8 mouse cellular contexts compared by ENCODE assay signal in genomic region chr3:105450641-105451470, GRCm38 (mm10). TPM values are rescaled to one million over a fixed set of nuclear protein-coding genes. Genes with fewer than 3 reads are reported as not detected.
DNase-seq lines count a peak whose midpoint lies in the region; ATAC-seq lines count a peak whose summit lies in the region.

No protein-coding gene starts in this region.

- peaks cover 93% of the 10 kb centered on the region for H3K27me3 ChIP-seq in limb, embryonic 13.5 days
- peaks cover 14% of the 10 kb centered on the region; the same call in 1 of the 2 replicates for H3K27me3 ChIP-seq in neural tube, embryonic 15.5 days (replicated peaks)

- H3K4me3 ChIP-seq in limb, embryonic 13.5 days = peak overlapping the region; percentile 67
- peak overlapping the region; percentile 76 for H3K4me3 ChIP-seq in neural tube, embryonic 15.5 days (replicated peaks)

- intact Hi-C loops in gastrocnemius, postnatal 36 days (cut with DNase I) = no loop called here

- DNase-seq in gastrocnemius, postnatal 10 days = peak; percentile 11
- no peak for DNase-seq in gastrocnemius, postnatal 36 days
- peak; percentile 28 for DNase-seq in heart, adult 8-10 months (ENCODE audit: low spot score)
- DNase-seq in kidney, adult 9 months = peak; percentile 41

- H3K4me1 ChIP-seq in limb, embryonic 13.5 days = peaks cover 22% of the 10 kb centered on the region
- H3K4me1 ChIP-seq in neural tube, embryonic 15.5 days = peaks cover 44% of the 10 kb centered on the region

- peak; percentile 24 for ATAC-seq in common myeloid progenitor, adult 5-6 weeks (replicated peaks; ENCODE audit: low read depth, poor library complexity, severe bottlenecking)
- ATAC-seq in limb, embryonic 13.5 days (ENCODE audit: low FRiP score, low read depth) = no peak
- 0 out of 2 replicates have a peak, but pooled peaks have one; percentile 4 for ATAC-seq in neural tube, embryonic 15.5 days (ENCODE audit: low FRiP score)
- ATAC-seq in erythroblast, adult 5-6 weeks (replicated peaks; ENCODE audit: low FRiP score, poor library complexity, severe bottlenecking) = no peak

- H3K9ac ChIP-seq in limb, embryonic 13.5 days = no peak overlapping the region
- H3K9ac ChIP-seq in neural tube, embryonic 15.5 days (replicated peaks) = peak overlapping the region; percentile 67

- H3K9me3 ChIP-seq in limb, embryonic 13.5 days = no peaks in the 10 kb centered on the region
- H3K9me3 ChIP-seq in neural tube, embryonic 15.5 days (replicated peaks) = no peaks in the 10 kb centered on the region

- H3K36me3 ChIP-seq in limb, embryonic 13.5 days = no peaks in the 10 kb centered on the region
- H3K36me3 ChIP-seq in neural tube, embryonic 15.5 days = no peaks in the 10 kb centered on the region

- H3K4me2 ChIP-seq in limb, embryonic 13.5 days (replicated peaks) = peak overlapping the region; percentile 99
- peak overlapping the region; percentile 95 for H3K4me2 ChIP-seq in neural tube, embryonic 15.5 days

- 2% methylated on average over 22 of the region's 22 CpGs for WGBS in limb, embryonic 13.5 days
- 2% methylated on average over 22 of the region's 22 CpGs for WGBS in neural tube, embryonic 15.5 days

- no peak overlapping the region for H3K27ac ChIP-seq in limb, embryonic 13.5 days
- peak overlapping the region; percentile 74 for H3K27ac ChIP-seq in neural tube, embryonic 15.5 days (replicated peaks)

RNA-seq across cellular contexts. Expression of gene Kcnd3, which starts 1.3 kb away (rescaled TPM):
- under 1 TPM; 0.66 to 0.77 TPM for total RNA-seq in gastrocnemius, postnatal 10 days (2021)
- under 1 TPM in 1 of 2 experiments, not detected in 1; 0.20 TPM for total RNA-seq in gastrocnemius, postnatal 36 days (2021)
- total RNA-seq in common myeloid progenitor, adult 5-6 weeks (2017) = not detected in 2 replicates
- total RNA-seq in heart, adult 8-10 months (2022) = 10 to 100 TPM; 10.1 to 14.5 (median 12.3) TPM
- polyA plus RNA-seq in limb, embryonic 13.5 days (2015; fragmentation: Nextera tagmentation; extraction: Ambion mirVana) = 0.75 and 0.84 TPM in 2 replicates
- 8.1 and 8.2 TPM in 2 replicates for polyA plus RNA-seq in neural tube, embryonic 15.5 days (2015; fragmentation: Nextera tagmentation; extraction: Ambion mirVana)
- total RNA-seq in erythroblast, adult 5-6 weeks (2015; ENCODE audit: low replicate concordance) = 0.19 TPM in 1 of 2 replicates, not detected in the other
- total RNA-seq in erythroblast, adult 5-6 weeks (2017; ENCODE audit: low replicate concordance) = 0.84 TPM in 1 of 2 replicates, not detected in the other

Comparison
In these comparisons a context has a peak if more than half of its experiments do, and no peak if none do; other contexts are left out.
1. DNase-seq: peak in gastrocnemius, postnatal 10 days (single experiment), heart, adult 8-10 months (single experiment) and kidney, adult 9 months (single experiment); none in gastrocnemius, postnatal 36 days (0 of 2).
2. ATAC-seq: peak in common myeloid progenitor, adult 5-6 weeks (single experiment) and neural tube, embryonic 15.5 days (single experiment); none in limb, embryonic 13.5 days (single experiment) and erythroblast, adult 5-6 weeks (single experiment).
3. RNA of gene Kcnd3, which starts 1.3 kb away (total RNA-seq): 10.1 to 14.5 TPM in heart, adult 8-10 months; 0.66 to 0.77 TPM in gastrocnemius, postnatal 10 days, 0.20 TPM in gastrocnemius, postnatal 36 days, 0.19 to 0.84 TPM in erythroblast, adult 5-6 weeks and not detected in common myeloid progenitor, adult 5-6 weeks; every median in the first group is over 4 times any median in the second.